Mouse (Mus musculus): ENCODE measurements around the gene Asxl2.

DNA sequence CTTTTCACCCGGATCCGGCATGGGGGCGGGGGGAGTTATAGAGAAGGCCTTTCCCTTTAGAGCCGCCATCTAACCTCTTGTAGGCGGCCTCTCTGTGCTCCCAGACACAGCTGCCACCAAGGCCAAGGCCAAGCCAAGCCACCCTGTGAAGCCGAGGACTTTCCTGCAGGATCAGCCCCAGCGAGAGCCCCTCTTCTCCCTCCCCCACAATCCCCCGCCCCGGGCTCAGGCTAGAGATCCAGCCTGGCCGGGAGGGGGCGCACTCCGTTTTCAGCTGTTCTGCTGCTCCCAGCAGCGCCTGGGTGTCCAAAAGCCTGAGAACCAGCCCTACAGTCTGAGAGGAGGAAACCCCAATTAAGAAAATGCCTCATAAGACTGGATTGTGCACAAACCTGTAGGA lies 123.6 kb downstream of the Asxl2 start:
- peak; percentile 53; the same call in 1 of the 2 replicates for TF ChIP-seq CTCF (IDR thresholded peaks at IDR 0.05; ENCODE audit: control insufficient read depth, insufficient read depth, insufficient replicate concordance, low read depth, low read length)
- no peak for TF ChIP-seq POLR2A (IDR thresholded peaks at IDR 0.05; ENCODE audit: control insufficient read depth, low read depth, low read length)

Data from testis, adult 2 months (tissue).